Mouse (Mus musculus) adrenal gland, postnatal 4 days (tissue): ENCODE measurements around the gene Cort. TPM values are rescaled to one million over a fixed set of nuclear protein-coding genes. Genes with fewer than 3 reads are reported as not detected.
"Not testable (repeated sequence)": the region's sequence is repeated elsewhere in the genome, so short reads cannot be mapped to it uniquely, and the experiment has no call there.

ENCODE experiments used
- DNase-seq, 2 experiments: peaks; one replicate each; pipeline ENCODE4 v3.0.0; 2021 to 2022; ENCODE audit warnings: low spot score in 2 of 2, mixed read lengths in 2 of 2
- total RNA-seq, 2 experiments: library from RNA; stranded (reverse); gene quantifications; 2 replicates each; pipeline ENCODE4 v1.2.3; 2021

The Cort gene
- total RNA-seq, 2 experiments from 2014 or later, result 2.4 to 3.1 TPM

GRCm38 (mm10) chr4:149148084-149148483 is 21.5 kb upstream of the Cort start:
- DNase-seq, result no peak

GRCm38 (mm10) chr4:149147528-149147927 is 21.0 kb upstream of the Cort start:
- no peak for DNase-seq

GRCm38 (mm10) chr4:149145151-149145550 is 18.6 kb upstream of the Cort start:
- no peak for DNase-seq

GRCm38 (mm10) chr4:149144459-149144858 is 17.9 kb upstream of the Cort start:
- peak; percentile 48 to 61 for DNase-seq

GRCm38 (mm10) chr4:149143594-149143993 is 17.0 kb upstream of the Cort start:
- DNase-seq, result no peak

GRCm38 (mm10) chr4:149138515-149138914 is 12.0 kb upstream of the Cort start:
- no peak for DNase-seq

- peak; percentile 81 to 92 for DNase-seq
Measured at GRCm38 (mm10) chr4:149136982-149137770, 10.6 kb upstream of the Cort start, which contains the start of gene Cenps. Gene Cenps (minus strand): TSS chr4:149137629.

- DNase-seq, result no peak
Measured at GRCm38 (mm10) chr4:149136116-149136850, 9.7 kb upstream of the Cort start.

GRCm38 (mm10) chr4:149133395-149133794 is 6.8 kb upstream of the Cort start:
- DNase-seq, result no peak

- no peak for DNase-seq
Measured at GRCm38 (mm10) chr4:149131789-149132565, 5.4 kb upstream of the Cort start.

GRCm38 (mm10) chr4:149131021-149131752 is 4.6 kb upstream of the Cort start:
- no peak for DNase-seq

GRCm38 (mm10) chr4:149128467-149128866 is 1.9 kb upstream of the Cort start:
- DNase-seq, result no peak

- no peak for DNase-seq
Measured at GRCm38 (mm10) chr4:149126115-149126509, 451 bp downstream of the Cort start.

- no peak for DNase-seq
Measured at GRCm38 (mm10) chr4:149125341-149126114, 1.0 kb downstream of the Cort start.

- DNase-seq, result no peak
Measured at GRCm38 (mm10) chr4:149123432-149123831, 3.1 kb downstream of the Cort start.

- not testable (repeated sequence) for DNase-seq
Measured at GRCm38 (mm10) chr4:149119978-149120562, 6.5 kb downstream of the Cort start.

- peak; percentile 62 to 78 for DNase-seq
Measured at GRCm38 (mm10) chr4:149103875-149104561, 22.5 kb downstream of the Cort start, which contains the start of gene Dffa. Gene Dffa (plus strand): TSS chr4:149104146.

GRCm38 (mm10) chr4:149101456-149101855 is 25.1 kb downstream of the Cort start:
- DNase-seq, result no peak

GRCm38 (mm10) chr4:149100449-149100848 is 26.1 kb downstream of the Cort start:
- DNase-seq, result not testable (repeated sequence)
